Mouse (Mus musculus): Measurements from ENCODE around the gene Dync2li1. TPM values are rescaled to one million over a fixed set of nuclear protein-coding genes. Genes with fewer than 3 reads are reported as not detected.

Gene Dync2li1
- total RNA-seq, 2 experiments from 2014 or later = 23.5 to 25.6 TPM

DNA sequence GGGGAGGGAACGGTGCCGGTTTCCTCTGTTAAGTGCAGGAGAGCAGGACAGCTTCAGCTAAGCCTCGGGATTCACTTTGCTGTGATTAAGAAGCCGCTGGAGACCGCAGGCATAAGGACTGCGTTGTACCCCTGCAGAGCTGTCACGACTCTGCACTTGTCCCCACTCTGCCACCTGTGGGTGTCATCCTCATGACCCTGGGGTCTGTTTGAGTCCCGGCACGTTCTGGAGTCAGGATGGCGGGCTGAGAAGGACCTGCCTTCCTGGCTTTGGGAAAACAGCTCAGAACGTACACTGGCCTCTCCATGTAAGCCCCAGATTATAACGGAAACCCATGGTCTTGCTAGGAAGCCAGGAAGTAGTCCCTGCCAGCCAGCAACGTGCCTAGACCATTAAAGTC, 19.3 kb upstream of the Dync2li1 start:
- intact Hi-C loops (cut with DNase I) = no loop called here
- DNase-seq (ENCODE audit: extremely low spot score in 1 of 2, low spot score in 2 of 2) = no peak

DNA sequence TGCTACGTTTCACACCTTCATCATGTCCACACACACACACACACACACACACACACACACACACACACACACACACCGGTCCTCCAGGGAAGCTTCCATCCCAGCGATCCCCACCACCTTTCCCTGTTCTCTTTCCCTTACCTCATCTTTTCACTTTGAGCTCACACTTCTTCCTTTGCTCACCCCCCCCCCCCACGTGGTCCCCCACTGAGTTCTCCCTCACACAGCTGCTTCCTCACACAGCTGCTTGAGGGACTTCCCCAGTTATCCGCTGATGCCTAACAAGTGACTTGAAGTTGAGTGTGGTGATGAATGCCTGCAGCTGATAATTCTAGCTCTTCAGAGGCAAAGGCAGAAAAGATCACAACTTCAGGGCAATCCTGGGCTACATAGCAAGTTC, 18.7 kb upstream of the Dync2li1 start:
- intact Hi-C loops (cut with DNase I) = no loop called here
- DNase-seq (ENCODE audit: extremely low spot score in 1 of 2, low spot score in 2 of 2) = no peak

DNA sequence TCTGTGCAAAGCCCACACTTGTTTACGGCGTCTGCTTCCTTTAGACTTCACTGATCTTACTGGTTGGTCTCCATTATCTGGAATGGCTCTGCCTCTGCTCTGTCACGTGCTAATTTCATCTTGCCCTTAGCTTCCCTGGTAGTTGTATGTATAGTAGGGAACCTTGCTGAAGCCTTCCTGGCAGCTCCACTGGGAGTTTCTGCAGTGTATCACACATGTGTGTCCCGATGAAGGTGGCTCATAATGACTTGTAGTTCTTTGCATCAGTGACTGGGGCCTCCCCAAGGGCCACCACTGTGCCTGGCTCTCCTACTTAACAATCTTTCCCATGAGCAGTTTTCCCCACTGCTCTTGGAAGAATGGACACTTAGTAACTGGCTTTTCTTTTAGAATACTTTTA, 17.7 kb upstream of the Dync2li1 start:
- intact Hi-C loops (cut with DNase I) = no loop called here
- DNase-seq (ENCODE audit: extremely low spot score in 1 of 2, low spot score in 2 of 2) = no peak

DNA sequence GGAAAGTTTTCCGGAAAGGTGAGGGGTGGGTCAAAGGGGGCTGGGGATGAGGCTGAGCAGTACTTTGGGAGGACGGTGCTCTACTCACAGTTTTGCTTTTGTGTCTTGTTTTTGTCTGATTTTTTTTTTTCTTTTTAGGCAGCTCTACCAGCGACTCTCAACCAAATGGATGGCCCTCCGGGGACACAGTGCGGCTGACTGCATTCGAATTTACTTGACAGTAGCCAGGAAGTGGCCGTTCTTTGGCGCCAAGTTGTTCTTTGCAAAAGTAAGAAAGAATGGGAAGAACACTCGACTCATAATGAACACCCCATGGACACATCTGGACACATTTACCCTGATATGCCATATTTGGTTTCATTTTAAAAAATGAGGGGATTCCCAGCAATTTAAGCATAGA, 14.8 kb upstream of the Dync2li1 start:
- DNase-seq (ENCODE audit: extremely low spot score in 1 of 2, low spot score in 2 of 2) = no peak
- intact Hi-C loops (cut with DNase I) = no loop called here

DNA sequence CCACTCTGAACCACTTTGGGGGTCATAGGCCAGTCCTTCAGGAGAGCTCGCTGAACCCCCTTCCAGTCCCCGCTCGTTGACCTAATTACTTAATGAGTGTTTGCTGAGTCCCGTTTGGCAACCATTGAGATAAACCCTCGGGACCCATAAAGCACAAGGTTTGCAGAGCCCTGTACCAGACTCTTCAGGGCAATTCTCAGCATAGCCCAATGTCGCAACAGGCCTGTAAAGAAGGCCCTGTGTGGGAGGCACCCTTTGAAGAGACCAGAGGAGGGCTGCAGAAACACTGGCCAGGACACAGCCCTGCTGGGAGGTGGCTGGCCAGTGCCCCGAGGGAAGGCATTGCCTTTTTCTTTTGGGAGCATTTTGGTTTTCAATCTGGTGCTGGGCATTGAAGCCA, 14.3 kb upstream of the Dync2li1 start:
- intact Hi-C loops (cut with DNase I) = no loop called here
- DNase-seq (ENCODE audit: extremely low spot score in 1 of 2, low spot score in 2 of 2) = no peak

- intact Hi-C loops (cut with DNase I) = no loop called here
- DNase-seq (ENCODE audit: extremely low spot score in 1 of 2, low spot score in 2 of 2) = no peak
Observed at GRCm38 (mm10) chr17:84615811-84616210, 10.5 kb upstream of the Dync2li1 start.

DNA sequence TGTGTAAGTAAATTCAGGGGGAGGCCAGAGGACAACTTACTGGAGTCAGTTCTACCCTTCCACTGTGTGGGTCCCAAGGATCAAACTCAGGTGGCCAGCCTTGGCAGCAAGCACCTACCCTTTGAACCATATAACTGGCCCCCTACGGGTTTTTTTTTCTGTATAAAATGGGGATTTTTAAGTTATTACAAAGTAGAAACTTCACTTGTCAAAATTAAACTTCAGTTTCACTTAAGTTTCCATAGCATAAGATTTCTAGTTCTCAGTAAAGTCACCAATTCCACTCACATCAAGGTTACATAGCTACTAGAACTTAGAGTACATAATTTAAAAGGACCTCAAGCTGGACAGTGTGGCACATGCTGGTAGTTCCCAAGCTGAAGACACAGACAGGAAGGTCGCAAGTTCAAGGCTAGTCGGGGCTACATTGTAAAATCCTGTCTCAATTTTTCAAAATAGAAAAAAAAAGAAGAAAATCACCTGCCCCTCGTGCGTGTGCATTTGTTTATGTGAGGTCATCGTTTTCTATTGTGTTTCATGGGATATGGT, 9.7 kb upstream of the Dync2li1 start:
- no peak for DNase-seq (ENCODE audit: extremely low spot score in 1 of 2, low spot score in 2 of 2)
- intact Hi-C loops (cut with DNase I) = no loop called here

DNA sequence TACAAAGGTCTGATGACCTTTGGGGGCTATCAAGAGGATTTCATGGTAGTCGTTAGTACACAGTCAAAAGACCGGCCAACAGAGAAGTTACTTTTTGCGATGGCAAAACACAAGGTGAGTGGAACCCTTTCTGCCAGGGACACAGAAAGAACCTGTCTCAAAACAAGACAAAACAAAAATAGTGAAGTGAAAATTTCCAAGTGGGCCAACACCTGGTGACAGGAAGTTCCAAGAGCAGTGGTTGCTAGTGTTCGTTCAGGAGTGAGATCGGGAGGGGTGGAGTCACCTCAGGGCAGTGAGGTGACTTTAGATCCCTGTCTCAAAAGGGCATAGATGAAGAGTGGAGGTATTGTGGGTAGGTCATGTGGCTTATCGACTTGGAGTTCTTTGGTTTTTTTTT, 8.3 kb upstream of the Dync2li1 start:
- intact Hi-C loops (cut with DNase I) = no loop called here
- DNase-seq (ENCODE audit: extremely low spot score in 1 of 2, low spot score in 2 of 2) = no peak

DNA sequence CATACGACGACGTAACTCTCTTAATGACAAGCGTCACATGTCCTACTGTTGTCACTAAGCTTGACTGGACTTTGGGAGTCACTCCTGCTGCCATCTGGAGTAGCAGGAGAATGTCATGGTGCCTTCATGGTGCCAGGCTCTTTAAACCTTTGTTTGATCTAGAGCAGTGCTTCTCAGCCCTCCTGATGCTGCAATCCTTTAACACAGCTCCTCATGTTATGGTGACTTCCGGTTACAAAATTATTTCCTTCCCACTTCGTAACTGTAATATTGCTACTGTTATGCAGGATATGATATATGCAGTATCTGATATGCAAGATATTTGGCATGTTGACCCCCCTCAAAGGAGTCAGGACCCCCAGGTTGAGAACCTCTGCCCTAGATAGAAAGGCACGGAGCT, 7.2 kb upstream of the Dync2li1 start:
- intact Hi-C loops (cut with DNase I) = no loop called here
- DNase-seq (ENCODE audit: extremely low spot score in 1 of 2, low spot score in 2 of 2) = no peak

GRCm38 (mm10) chr17:84620076-84620475, 6.2 kb upstream of the Dync2li1 start:
- intact Hi-C loops (cut with DNase I) = loop anchor here (10.0 kb wide), 1 partner anchor 145 kb away; no protein-coding TSS in a partner anchor
- no peak for DNase-seq (ENCODE audit: extremely low spot score in 1 of 2, low spot score in 2 of 2)

DNA sequence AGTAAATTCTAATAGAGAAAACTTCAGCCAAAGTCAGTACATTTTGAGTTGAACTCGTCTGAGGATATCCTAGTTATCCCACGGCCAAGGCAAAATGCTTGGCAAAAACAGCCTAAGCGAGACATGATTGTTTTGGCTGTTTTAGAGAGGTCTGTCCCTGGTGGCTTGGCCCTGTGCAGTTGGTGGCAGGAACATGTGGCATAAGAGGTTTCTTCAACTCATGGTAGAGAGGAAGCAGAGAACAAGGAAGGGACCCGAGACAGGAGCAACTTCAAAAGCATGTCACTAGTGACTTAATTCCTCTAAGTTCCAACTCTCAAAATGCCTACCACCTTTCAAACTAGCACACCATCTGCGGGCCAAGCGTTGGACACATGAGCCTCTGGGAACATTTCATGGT, 5.7 kb upstream of the Dync2li1 start:
- intact Hi-C loops (cut with DNase I) = loop anchor here (10.0 kb wide), 1 partner anchor 146 kb away; no protein-coding TSS in a partner anchor
- no peak for DNase-seq (ENCODE audit: extremely low spot score in 1 of 2, low spot score in 2 of 2)

DNA sequence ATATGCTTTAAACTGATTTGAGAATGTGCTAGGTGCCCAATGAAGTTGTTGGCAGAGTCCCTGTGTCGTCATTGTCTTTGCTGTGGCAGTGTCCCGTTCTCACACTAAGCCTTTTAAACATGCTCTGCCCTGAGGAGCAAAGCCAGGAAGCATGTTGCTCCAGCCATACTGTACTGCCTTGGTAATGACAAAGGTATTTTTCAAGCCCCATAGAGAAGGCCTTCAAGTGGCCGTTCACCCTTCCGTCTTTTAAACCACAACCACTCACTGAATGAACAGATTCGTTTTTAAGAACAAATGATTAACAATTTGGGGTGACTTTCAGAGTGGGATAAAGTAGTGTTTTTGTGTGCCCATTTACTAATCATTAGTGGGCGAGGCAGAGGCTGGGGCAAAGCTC, 5.1 kb upstream of the Dync2li1 start:
- no peak for DNase-seq (ENCODE audit: extremely low spot score in 1 of 2, low spot score in 2 of 2)
- intact Hi-C loops (cut with DNase I) = loop anchor here (10.0 kb wide), 1 partner anchor 146 kb away; no protein-coding TSS in a partner anchor

GRCm38 (mm10) chr17:84622028-84622427, 4.3 kb upstream of the Dync2li1 start:
- intact Hi-C loops (cut with DNase I) = loop anchor here (10.0 kb wide), 1 partner anchor 147 kb away; no protein-coding TSS in a partner anchor
- no peak for DNase-seq (ENCODE audit: extremely low spot score in 1 of 2, low spot score in 2 of 2)

DNA sequence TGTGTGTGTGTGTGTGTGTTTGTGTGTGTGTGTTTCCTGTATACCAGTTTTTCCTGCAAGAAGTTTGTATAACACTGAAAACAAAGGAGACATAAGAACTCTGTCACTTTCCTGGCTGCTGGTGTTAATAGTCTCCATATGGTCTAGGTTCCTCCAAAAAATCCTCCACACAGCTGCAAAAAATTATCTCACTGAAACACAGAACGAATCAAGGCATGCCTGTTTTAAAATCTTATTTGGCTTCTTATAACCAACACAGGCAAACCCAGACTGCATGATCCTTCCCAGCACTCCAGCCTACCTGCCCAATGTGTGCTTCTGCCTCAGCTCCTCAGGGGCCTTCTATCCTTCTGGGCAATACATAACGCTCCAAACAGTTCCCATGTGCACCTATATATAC, 3.4 kb upstream of the Dync2li1 start:
- no peak for DNase-seq (ENCODE audit: extremely low spot score in 1 of 2, low spot score in 2 of 2)
- intact Hi-C loops (cut with DNase I) = loop anchor here (10.0 kb wide), 1 partner anchor 148 kb away; no protein-coding TSS in a partner anchor

- intact Hi-C loops (cut with DNase I) = loop anchor here (10.0 kb wide), 1 partner anchor 152 kb away; no protein-coding TSS in a partner anchor
- no peak for DNase-seq (ENCODE audit: extremely low spot score in 1 of 2, low spot score in 2 of 2)
Observed at GRCm38 (mm10) chr17:84626857-84627305, 585 bp downstream of the Dync2li1 start.

DNA sequence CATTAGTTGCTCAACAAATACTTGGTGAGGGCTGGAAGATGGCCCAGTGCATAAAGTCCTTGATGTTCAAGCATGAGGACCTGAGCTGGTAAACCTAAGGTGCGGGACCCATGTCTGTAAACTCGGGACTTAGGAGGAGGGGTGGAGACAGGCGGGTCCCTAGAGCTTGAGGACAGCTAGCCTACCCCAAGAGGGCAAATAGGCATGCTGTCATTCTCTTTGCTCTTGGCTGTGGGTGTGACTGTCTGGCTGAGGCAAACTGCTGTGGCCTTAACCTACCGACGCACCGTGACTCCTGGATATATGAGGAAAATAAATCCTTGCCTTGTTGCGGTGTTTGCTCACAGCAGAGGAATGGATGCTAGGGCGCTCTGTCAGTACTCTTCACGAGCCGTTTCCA, 1.4 kb downstream of the Dync2li1 start:
- intact Hi-C loops (cut with DNase I) = loop anchor here (10.0 kb wide), 1 partner anchor 153 kb away; no protein-coding TSS in a partner anchor

GRCm38 (mm10) chr17:84628611-84629010, 2.3 kb downstream of the Dync2li1 start:
- DNase-seq (ENCODE audit: extremely low spot score in 1 of 2, low spot score in 2 of 2) = no peak
- intact Hi-C loops (cut with DNase I) = loop anchor here (10.0 kb wide), 1 partner anchor 154 kb away; no protein-coding TSS in a partner anchor

More for the DNA sequence above, 1.4 kb downstream of the Dync2li1 start:
- no peak for DNase-seq (ENCODE audit: extremely low spot score in 1 of 2, low spot score in 2 of 2)

- intact Hi-C loops (cut with DNase I) = no loop called here
Observed at GRCm38 (mm10) chr17:84631836-84632235, 5.5 kb downstream of the Dync2li1 start.

DNA sequence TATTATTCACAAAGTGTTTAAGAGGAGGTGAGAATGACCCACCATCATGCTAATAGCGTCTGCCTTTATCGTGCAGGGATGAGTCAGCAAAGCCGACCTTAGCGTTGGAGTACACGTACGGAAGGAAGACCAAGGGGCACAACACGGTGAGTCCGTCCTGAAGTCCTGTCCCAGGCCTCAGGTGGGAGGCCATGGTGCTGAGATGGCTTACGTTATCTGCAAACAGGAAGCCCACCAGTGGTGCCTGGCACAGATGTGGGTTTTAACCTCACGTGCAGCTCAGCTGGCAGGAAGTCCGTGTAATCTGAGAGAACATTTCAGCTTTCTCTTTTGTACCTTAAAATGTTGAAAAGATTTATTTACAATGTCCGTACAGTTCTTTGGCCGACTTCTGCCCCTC, 7.1 kb downstream of the Dync2li1 start:
- DNase-seq (ENCODE audit: extremely low spot score in 1 of 2, low spot score in 2 of 2) = no peak
- intact Hi-C loops (cut with DNase I) = no loop called here

More at GRCm38 (mm10) chr17:84631836-84632235, 5.5 kb downstream of the Dync2li1 start:
- no peak for DNase-seq (ENCODE audit: extremely low spot score in 1 of 2, low spot score in 2 of 2)

DNA sequence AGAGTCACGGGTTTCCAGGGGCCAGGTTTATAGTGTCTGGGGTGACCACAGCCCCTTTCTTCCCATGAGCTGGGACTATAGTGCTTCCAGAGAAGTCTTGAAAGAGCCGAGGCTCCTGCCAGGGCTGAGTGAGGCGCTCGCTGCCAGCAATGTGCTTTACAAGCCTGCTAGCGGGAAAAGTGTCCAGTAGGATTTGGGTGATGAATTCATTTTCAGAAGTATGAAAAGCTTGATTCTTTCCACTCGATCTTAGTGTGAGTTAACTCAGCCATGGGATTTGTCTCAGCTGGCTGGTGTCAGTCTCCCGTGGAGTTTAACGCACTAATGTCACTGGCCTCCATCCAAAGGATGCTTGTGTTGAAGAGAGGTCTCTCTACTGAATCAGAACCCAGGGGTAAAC, 10.0 kb downstream of the Dync2li1 start:
- intact Hi-C loops (cut with DNase I) = no loop called here
- no peak for DNase-seq (ENCODE audit: extremely low spot score in 1 of 2, low spot score in 2 of 2)

- intact Hi-C loops (cut with DNase I) = no loop called here
- no peak for DNase-seq (ENCODE audit: extremely low spot score in 1 of 2, low spot score in 2 of 2)
Observed at GRCm38 (mm10) chr17:84637971-84638370, 11.7 kb downstream of the Dync2li1 start.
